In the genomic region with DNA sequence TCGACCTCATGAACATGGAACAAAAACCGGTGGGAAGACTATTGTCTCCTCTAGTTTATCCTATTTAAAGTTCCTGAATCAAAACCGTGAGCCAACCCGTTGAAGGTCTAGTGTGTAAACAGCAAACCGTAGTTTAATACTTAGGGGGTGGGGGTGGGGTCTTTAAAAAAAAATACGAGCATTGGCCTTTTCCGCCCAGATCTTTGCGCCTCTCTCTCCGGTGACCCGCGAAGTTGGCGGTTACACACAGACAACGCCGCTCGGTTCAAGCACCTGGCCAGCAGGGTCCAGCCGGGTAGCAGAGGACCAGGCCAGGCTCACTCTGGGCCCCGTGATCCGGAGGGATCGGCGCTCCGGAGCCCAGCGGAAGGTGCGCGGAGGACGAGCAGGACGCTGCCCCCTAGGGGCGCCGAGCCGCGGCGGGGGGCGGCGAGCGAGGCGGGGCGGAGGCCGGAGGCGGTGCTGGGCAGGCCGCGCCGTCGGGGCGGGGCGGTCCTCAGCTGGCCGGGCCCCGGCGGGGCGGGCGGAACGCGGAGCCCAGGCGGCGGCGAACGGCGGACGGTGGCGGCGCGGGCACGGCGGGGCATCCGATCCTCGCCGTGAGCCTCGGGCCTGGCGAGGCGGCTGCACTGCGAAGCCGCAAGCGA, we compare ENCODE assay signal across 8 mouse cellular contexts. TPM values are rescaled to one million over a fixed set of nuclear protein-coding genes. Genes with fewer than 3 reads are reported as not detected.
DNase-seq lines count a peak whose midpoint lies in the region; ATAC-seq and TF ChIP-seq lines count a peak whose summit lies in the region.

A gene (plus strand): TSS at position 540 of the 647 bp plus-strand sequence.

- peak within 1 kb of the TSS; percentile 66 for H3K4me2 ChIP-seq in embryonic facial prominence, embryonic 15.5 days (replicated peaks)
- peak within 1 kb of the TSS; percentile 72 for H3K4me2 ChIP-seq in kidney, embryonic 14.5 days (replicated peaks; ENCODE audit: low read depth, low read length)

- no peaks in the 10 kb centered on the region for H3K36me3 ChIP-seq in embryonic facial prominence, embryonic 15.5 days
- peaks cover 9% of the 10 kb centered on the region; the same call in 1 of the 2 replicates for H3K36me3 ChIP-seq in heart, embryonic 10.5 days
- H3K36me3 ChIP-seq in kidney, embryonic 14.5 days (ENCODE audit: control insufficient read depth, insufficient read depth, low read length) = no peaks in the 10 kb centered on the region
- H3K36me3 ChIP-seq in liver, adult 2 months (ENCODE audit: control insufficient read depth, insufficient read depth, low read length) = no peaks in the 10 kb centered on the region

- H3K9me3 ChIP-seq in embryonic facial prominence, embryonic 15.5 days (replicated peaks) = no peaks in the 10 kb centered on the region
- no peaks in the 10 kb centered on the region for H3K9me3 ChIP-seq in heart, embryonic 10.5 days
- H3K9me3 ChIP-seq in kidney, embryonic 14.5 days (ENCODE audit: control insufficient read depth, low read length) = no peaks in the 10 kb centered on the region

- peaks cover 13% of the 10 kb centered on the region for H3K4me1 ChIP-seq in embryonic facial prominence, embryonic 15.5 days
- peaks cover 11% of the 10 kb centered on the region; the same call in 1 of the 2 replicates for H3K4me1 ChIP-seq in heart, embryonic 10.5 days
- no peaks in the 10 kb centered on the region for H3K4me1 ChIP-seq in kidney, embryonic 14.5 days (ENCODE audit: control insufficient read depth, insufficient read depth, low read length)
- peaks cover 6% of the 10 kb centered on the region for H3K4me1 ChIP-seq in liver, adult 2 months (ENCODE audit: control insufficient read depth, insufficient read depth, low read length)

- under 1% methylated on average over 71 of the region's 71 CpGs for WGBS in embryonic facial prominence, embryonic 15.5 days
- WGBS in heart, embryonic 10.5 days = 8% methylated on average over 70 of the region's 71 CpGs
- under 1% methylated on average over 52 of the region's 71 CpGs for WGBS in kidney, embryonic 14.5 days
- 0% methylated on average over 62 of the region's 71 CpGs for WGBS in liver, adult 2 months

- H3K4me3 ChIP-seq in embryonic facial prominence, embryonic 15.5 days (replicated peaks) = peak within 1 kb of the TSS; percentile 87
- H3K4me3 ChIP-seq in heart, embryonic 10.5 days = peak within 1 kb of the TSS; percentile 96
- peak within 1 kb of the TSS; percentile 85 for H3K4me3 ChIP-seq in kidney, embryonic 14.5 days (ENCODE audit: low read length)
- peak within 1 kb of the TSS; percentile 77 for H3K4me3 ChIP-seq in liver, adult 2 months (ENCODE audit: insufficient read depth, low read depth, low read length)

- H3K27ac ChIP-seq in embryonic facial prominence, embryonic 15.5 days (replicated peaks) = peak within 1 kb of the TSS; percentile 90
- peak within 1 kb of the TSS; percentile 93 for H3K27ac ChIP-seq in heart, embryonic 10.5 days
- peak within 1 kb of the TSS; percentile 84 for H3K27ac ChIP-seq in kidney, embryonic 14.5 days (ENCODE audit: low read depth, low read length)
- peak within 1 kb of the TSS; percentile 91 for H3K27ac ChIP-seq in liver, adult 2 months (replicated peaks; ENCODE audit: insufficient read depth, low read depth, low read length)

- peaks cover 10% of the 10 kb centered on the region; the same call in 1 of the 2 replicates for H3K79me2 ChIP-seq in liver, adult 2 months (ENCODE audit: control insufficient read depth, insufficient read depth, low read length)

- peak; percentile 84 to 86 for DNase-seq in B cell, adult 2 months
- peak; percentile 77 to 80 for DNase-seq in adrenal gland, postnatal 4 days (ENCODE audit: low spot score in 2 of 2)
- DNase-seq in heart, embryonic 10.5 days (ENCODE audit: low spot score) = peak; percentile 90
- peak; percentile 72 for DNase-seq in liver, adult 2 months (ENCODE audit: extremely low read depth, low read depth, low spot score)
- peak; percentile 27 to 70 for DNase-seq in monocyte, adult 2 months (ENCODE audit: low read depth in 1 of 2, low spot score in 2 of 2)
- DNase-seq in spleen, postnatal 4 days (ENCODE audit: low spot score in 2 of 2) = peak; percentile 79 to 90

- peak; percentile 73; the same call in 1 of the 2 replicates for TF ChIP-seq POLR2A in liver, adult 2 months (IDR thresholded peaks at IDR 0.05; ENCODE audit: extremely low read depth, insufficient read depth, low read length)

- H3K9ac ChIP-seq in embryonic facial prominence, embryonic 15.5 days = peak within 1 kb of the TSS; percentile 70
- peak within 1 kb of the TSS; percentile 89 for H3K9ac ChIP-seq in kidney, embryonic 14.5 days (ENCODE audit: low read depth, low read length)
- H3K9ac ChIP-seq in liver, adult 2 months (ENCODE audit: low read depth, low read length) = peak within 1 kb of the TSS; percentile 98

- peak; percentile 71 for TF ChIP-seq CTCF in liver, adult 2 months (IDR thresholded peaks at IDR 0.05; ENCODE audit: low read depth, low read length)

- no peaks in the 10 kb centered on the region for H3K27me3 ChIP-seq in embryonic facial prominence, embryonic 15.5 days
- no peaks in the 10 kb centered on the region for H3K27me3 ChIP-seq in heart, embryonic 10.5 days (ENCODE audit: insufficient read depth, poor library complexity, severe bottlenecking)
- no peaks in the 10 kb centered on the region for H3K27me3 ChIP-seq in kidney, embryonic 14.5 days (ENCODE audit: control insufficient read depth, insufficient read depth, low read length)
- H3K27me3 ChIP-seq in liver, adult 2 months (ENCODE audit: control insufficient read depth, insufficient read depth, low read length) = no peaks in the 10 kb centered on the region

- ATAC-seq in embryonic facial prominence, embryonic 15.5 days (ENCODE audit: insufficient number of reproducible peaks, low FRiP score, low TSS enrichment, low read depth) = peak; percentile 90
- peak; percentile 90 for ATAC-seq in kidney, embryonic 14.5 days (ENCODE audit: low FRiP score, low TSS enrichment)

RNA-seq across cellular contexts. Expression of the gene that starts here (rescaled TPM):
- total RNA-seq in adrenal gland, postnatal 4 days (2021) = 10 to 100 TPM; 48.8 to 49.6 TPM
- polyA plus RNA-seq in embryonic facial prominence, embryonic 15.5 days (2015; fragmentation: Nextera tagmentation; extraction: Ambion mirVana) = 14.9 and 17.3 TPM in 2 replicates
- polyA plus RNA-seq in heart, embryonic 10.5 days (2016; fragmentation: Nextera tagmentation; extraction: Ambion mirVana) = 11.5 and 14.3 TPM in 2 replicates
- polyA plus RNA-seq in kidney, embryonic 14.5 days (2014; fragmentation: Nextera tagmentation; extraction: Ambion mirVana) = 11.1 and 17.7 TPM in 2 replicates
- total RNA-seq in liver, adult 2 months (2014; rRNA removed) = 27.9 and 31.6 TPM in 2 replicates
- polyA plus RNA-seq in liver, adult 2 months (2012; rRNA removed) = 7.6 and 9.7 TPM in 2 replicates

Comparison
In these comparisons a context has a peak if more than half of its experiments do, and no peak if none do; other contexts are left out.
1. Peak in every context shown above with its lines: DNase-seq, ATAC-seq, H3K4me3 ChIP-seq and H3K27ac ChIP-seq.